Mouse (Mus musculus) thymus, postnatal 25 days (tissue): ENCODE data around the gene Aen.

Source experiments
- DNase-seq: peaks from one replicate; pipeline ENCODE4 v3.0.0; 2022

The Aen gene

DNA sequence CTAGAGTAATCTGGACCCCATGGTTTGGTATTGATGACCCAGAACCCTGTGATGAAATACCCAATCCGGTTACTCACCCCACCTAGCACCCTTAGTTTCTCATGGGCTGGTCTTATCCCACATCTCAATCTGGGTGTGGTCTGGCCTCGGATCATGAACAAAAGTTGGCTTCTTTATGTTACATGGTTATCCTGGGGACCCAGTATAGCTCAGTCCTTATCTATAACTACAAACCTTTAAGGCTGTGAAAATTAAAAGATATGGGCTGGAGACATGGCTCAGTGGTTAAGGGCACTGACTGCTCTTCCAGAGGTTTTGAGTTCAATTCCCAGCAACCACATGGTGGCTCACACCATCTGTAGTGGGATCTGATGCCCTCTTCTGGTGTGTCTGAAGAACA, 46.9 kb downstream of the Aen start:
- no peak for DNase-seq

DNA sequence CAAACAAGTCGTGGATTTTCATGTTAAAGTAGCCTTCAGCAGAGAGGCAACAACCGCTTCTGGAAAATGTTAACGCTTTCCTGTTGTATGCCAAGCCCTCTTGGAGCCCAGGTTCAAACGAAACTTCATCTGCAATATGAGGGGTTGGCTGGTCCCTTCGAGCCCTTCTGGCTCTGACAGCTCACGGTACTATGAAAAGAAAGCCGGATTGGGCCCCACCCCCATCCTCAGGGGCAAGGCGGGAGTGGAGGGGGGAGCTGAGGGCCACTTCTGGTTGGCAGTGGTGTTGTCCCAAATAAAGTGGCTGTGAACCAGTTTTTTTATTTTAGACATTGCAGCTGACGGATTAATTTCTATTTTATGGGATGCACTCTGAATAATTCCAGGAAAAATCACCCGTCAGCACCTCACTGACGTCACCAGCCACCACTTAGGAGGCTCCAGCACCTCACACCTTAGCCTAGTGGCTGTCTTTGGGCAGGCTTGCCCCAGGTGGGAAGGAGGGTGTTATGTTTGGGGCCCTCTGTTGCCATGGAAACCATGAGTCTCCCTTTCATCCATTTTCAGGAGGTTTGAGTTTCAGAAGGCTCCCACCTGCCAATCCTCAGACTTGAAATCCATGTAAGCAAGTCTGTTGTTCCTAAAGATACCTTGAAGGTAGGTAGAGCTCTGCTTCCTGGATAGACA, 58.4 kb downstream of the Aen start:
- no peak for DNase-seq

DNA sequence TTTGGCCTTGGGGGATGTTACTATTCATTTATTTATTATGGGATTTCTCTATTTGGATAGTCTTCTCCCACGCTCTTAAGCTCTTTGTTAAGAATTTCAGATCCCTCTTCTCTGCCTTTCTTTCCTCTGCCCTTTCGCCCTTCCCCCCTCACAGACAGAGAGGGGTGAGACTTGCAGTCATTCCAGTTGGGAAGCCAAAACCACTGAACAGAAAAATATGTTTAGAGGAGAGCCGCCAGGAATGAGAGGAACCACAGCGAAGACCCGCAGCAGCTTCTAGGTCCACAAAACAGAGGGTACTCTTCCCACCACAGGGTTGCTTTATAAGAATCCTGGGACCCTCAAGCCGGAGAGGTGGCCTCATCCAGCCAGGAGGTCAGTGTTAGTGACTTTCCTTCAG, 59.0 kb downstream of the Aen start:
- no peak for DNase-seq

DNA sequence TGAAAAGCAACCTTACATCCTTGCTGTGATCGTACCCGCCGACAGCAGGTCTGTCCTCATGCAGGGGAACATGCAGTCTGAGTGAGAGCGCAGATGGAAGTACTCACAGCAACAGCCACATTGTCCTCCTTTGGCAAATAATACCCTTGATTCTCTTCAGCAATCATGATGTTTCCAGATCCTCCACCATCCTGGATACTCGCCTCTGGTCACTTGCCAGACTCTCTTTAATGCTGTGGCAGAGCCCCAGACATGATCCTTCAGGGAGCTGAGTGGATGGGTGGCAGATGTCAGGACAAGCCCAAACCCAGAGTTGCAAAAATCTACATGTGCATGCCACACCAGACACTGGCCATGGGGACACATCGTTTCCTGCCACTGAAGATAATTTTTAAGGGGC, 59.4 kb downstream of the Aen start:
- DNase-seq, result no peak

DNA sequence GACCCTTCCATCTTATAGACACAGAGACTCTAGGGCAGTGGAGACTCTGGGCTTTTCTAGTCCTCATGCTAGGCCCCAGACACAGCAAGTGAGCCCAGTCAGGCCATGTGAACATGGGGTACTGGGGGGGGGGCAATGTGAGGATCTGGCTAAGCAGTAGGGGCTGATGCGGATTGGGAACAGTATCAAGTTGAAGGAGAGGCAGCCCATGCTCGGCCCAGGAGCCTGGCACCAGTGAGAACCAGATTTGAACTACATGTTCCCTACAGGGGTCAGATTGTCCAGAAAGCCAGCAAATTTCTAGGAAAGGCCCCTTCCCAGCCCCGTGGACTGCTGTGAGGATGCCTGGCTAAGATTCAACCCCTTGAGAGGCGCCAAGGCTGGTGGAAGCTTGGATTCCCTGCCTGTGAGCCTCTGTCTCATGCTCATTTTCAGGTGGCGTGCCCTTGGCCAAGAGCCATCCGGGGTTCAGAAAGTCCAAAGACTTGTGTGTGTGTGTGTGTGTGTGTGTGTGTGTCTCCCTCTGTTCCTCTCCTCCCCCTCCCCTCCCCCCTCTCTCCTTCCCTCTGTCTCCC, 62.9 kb downstream of the Aen start:
- no peak for DNase-seq
